Mouse (Mus musculus) intestine, postnatal 0 days (tissue): ENCODE results near the gene Igfbp1. TPM values are rescaled to one million over a fixed set of nuclear protein-coding genes. Genes with fewer than 3 reads are reported as not detected.

Source experiments
- ATAC-seq: fragments of 200-750 bp; cut with Nextera tagmentation; 2 replicates; pipeline ENCODE4 v1.8.0; 2017; ENCODE audit warnings: mild to moderate bottlenecking, moderate TSS enrichment, moderate library complexity
- H3K27ac ChIP-seq: fragments of 300-500 bp; sonication (generic); 2 replicates; pipeline ENCODE4 v1.5.1; 2014; ENCODE audit warnings: mild to moderate bottlenecking, low read depth, low read length, moderate library complexity
- H3K27me3 ChIP-seq: fragments of 300-500 bp; sonication (generic); replicated peaks from 2 replicates; pipeline ENCODE4 v1.6.1; 2014; ENCODE audit warnings: low read length, mixed read lengths; ENCODE audit not compliant: control insufficient read depth, insufficient read depth
- H3K36me3 ChIP-seq: fragments of 300-500 bp; sonication (generic); 2 replicates; pipeline ENCODE4 v1.6.1; 2014; ENCODE audit warnings: mild to moderate bottlenecking, moderate library complexity; ENCODE audit not compliant: control insufficient read depth, insufficient read depth
- H3K4me1 ChIP-seq: fragments of 300-500 bp; sonication (generic); replicated peaks from 2 replicates; pipeline ENCODE4 v1.6.1; 2014; ENCODE audit warnings: antibody characterized with exemption, low read length, mixed read lengths; ENCODE audit not compliant: control insufficient read depth, insufficient read depth
- H3K4me2 ChIP-seq: fragments of 300-500 bp; sonication (generic); replicated peaks from 2 replicates; pipeline ENCODE4 v1.6.1; 2014; ENCODE audit warnings: low read depth, mild to moderate bottlenecking, moderate library complexity
- H3K4me3 ChIP-seq: fragments of 300-500 bp; sonication (generic); 2 replicates; pipeline ENCODE4 v1.5.1; 2014; ENCODE audit warnings: low read depth, low read length
- H3K9ac ChIP-seq: fragments of 300-500 bp; sonication (generic); 2 replicates; pipeline ENCODE4 v1.6.1; 2014; ENCODE audit warnings: mild to moderate bottlenecking, low read depth, low read length
- H3K9me3 ChIP-seq: fragments of 300-500 bp; sonication (generic); 2 replicates; pipeline ENCODE4 v1.6.1; 2016; ENCODE audit warnings: mixed run types; ENCODE audit not compliant: control insufficient read depth
- CTCF ChIP-seq: sonication (generic); IDR thresholded peaks from 2 replicates; pipeline ENCODE4 v1.5.1; 2016; ENCODE audit warnings: low read depth, mild to moderate bottlenecking, control low read depth, antibody characterized with exemption, moderate library complexity
- WGBS: fragments of 180-500 bp; shearing (Covaris S2); extraction: QIAGEN DNeasy Blood & Tissue Kit; methylation state at CpG from one replicate; pipeline ENCODE4 v1.1.7; 2014; 5-methylcytosine and 5-hydroxymethylcytosine counted together
- polyA plus RNA-seq: library from polyadenylated mRNA; unstranded; fragments of >200 nt; fragmentation: Nextera tagmentation; extraction: Ambion mirVana; gene quantifications from 2 replicates; pipeline ENCODE4 v1.2.1, GENCODE M21; 2015

The Igfbp1 gene
- polyA plus RNA-seq, 1 experiment from 2014 or later, result 0.12 TPM

- H3K27ac ChIP-seq, result no peak overlapping the region
- H3K9me3 ChIP-seq, result no peaks in the 10 kb centered on the region
- no peaks in the 10 kb centered on the region for H3K27me3 ChIP-seq
- H3K9ac ChIP-seq, result no peak overlapping the region
- TF ChIP-seq CTCF, result no peak
- no peaks in the 10 kb centered on the region for H3K36me3 ChIP-seq
- no peaks in the 10 kb centered on the region for H3K4me1 ChIP-seq
- no peak overlapping the region for H3K4me2 ChIP-seq
- WGBS, result 40% methylated on average over 6 of the region's 6 CpGs
- no peak overlapping the region for H3K4me3 ChIP-seq
- peak; percentile 64 for ATAC-seq
These were observed 23.9 kb upstream of the Igfbp1 start for GRCm38 (mm10) chr11:7173664-7174063.

- Histone ChIP-seq H3K9me3 (no peaks in the 10 kb centered on the region), H3K27ac (no peak overlapping the region), H3K9ac (no peak overlapping the region), H3K4me2 (no peak overlapping the region), H3K4me3 (no peak overlapping the region), H3K36me3 (no peaks in the 10 kb centered on the region), H3K4me1 (no peaks in the 10 kb centered on the region), H3K27me3 (no peaks in the 10 kb centered on the region)
- TF ChIP-seq CTCF, result no peak
- no peak for ATAC-seq
- 29% methylated on average over 4 of the region's 4 CpGs for WGBS
These were observed 18.9 kb upstream of the Igfbp1 start for GRCm38 (mm10) chr11:7178724-7179123.

- Histone ChIP-seq H3K9me3 (no peaks in the 10 kb centered on the region), H3K36me3 (no peaks in the 10 kb centered on the region), H3K4me1 (no peaks in the 10 kb centered on the region), H3K4me3 (no peak overlapping the region), H3K27me3 (no peaks in the 10 kb centered on the region), H3K4me2 (no peak overlapping the region), H3K9ac (no peak overlapping the region), H3K27ac (no peak overlapping the region)
- 32% methylated on average over 2 of the region's 2 CpGs for WGBS
- TF ChIP-seq CTCF, result no peak
- ATAC-seq, result no peak
These were observed 18.3 kb upstream of the Igfbp1 start for GRCm38 (mm10) chr11:7179276-7179675.

- Histone ChIP-seq H3K4me1 (no peaks in the 10 kb centered on the region), H3K9me3 (no peaks in the 10 kb centered on the region), H3K27me3 (no peaks in the 10 kb centered on the region), H3K9ac (no peak overlapping the region), H3K4me2 (no peak overlapping the region), H3K36me3 (no peaks in the 10 kb centered on the region), H3K27ac (no peak overlapping the region), H3K4me3 (no peak overlapping the region)
- WGBS, result 43% methylated on average over 8 of the region's 8 CpGs
- no peak for ATAC-seq
- TF ChIP-seq CTCF, result no peak
These were observed 15.1 kb upstream of the Igfbp1 start for GRCm38 (mm10) chr11:7182409-7183042.

DNA sequence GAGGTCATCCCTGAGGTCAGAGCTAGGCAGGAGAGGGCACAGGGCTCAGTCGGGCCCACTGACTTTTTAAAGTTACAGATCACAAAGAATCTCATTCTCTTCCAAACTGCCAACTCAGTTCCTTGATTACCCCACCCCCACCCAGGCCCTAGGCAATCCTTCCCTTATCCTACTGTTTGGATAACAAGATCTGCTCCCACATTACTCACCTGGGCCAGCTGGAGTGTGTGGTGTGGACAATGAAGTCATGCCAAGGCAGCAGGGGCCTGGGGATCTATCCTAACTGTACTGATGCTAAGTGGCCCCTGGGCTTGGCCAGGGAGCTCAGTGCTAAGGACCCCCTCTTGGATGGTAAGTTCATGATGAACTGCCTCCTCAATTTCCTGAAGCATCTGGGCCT, 13.2 kb upstream of the Igfbp1 start:
- no peak for ATAC-seq
- H3K4me2 ChIP-seq, result no peak overlapping the region
- H3K9ac ChIP-seq, result no peak overlapping the region
- no peaks in the 10 kb centered on the region for H3K27me3 ChIP-seq
- no peaks in the 10 kb centered on the region for H3K36me3 ChIP-seq
- 26% methylated on average over 1 of the region's 1 CpGs for WGBS
- no peaks in the 10 kb centered on the region for H3K9me3 ChIP-seq
- H3K4me3 ChIP-seq, result no peak overlapping the region
- no peak overlapping the region for H3K27ac ChIP-seq
- no peaks in the 10 kb centered on the region for H3K4me1 ChIP-seq
- no peak for TF ChIP-seq CTCF

DNA sequence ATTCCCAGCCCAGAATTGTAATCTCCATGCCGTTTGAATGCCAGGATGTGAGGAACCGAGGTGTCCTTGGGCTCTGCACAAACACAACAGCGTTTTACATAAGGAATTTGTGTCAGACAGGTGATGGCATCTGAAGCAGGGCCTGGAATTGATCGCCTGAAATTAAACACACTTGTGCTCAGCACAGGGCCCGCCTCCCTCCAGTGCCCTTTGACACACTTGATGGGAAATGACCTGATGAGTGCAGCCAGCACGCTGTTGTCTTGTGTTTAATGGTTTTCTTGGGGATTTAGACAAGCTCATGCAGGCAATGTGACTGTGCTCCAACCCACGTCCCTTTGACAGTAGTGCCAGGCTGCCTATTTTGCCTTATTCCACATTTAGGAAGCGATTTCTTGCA, 10.1 kb upstream of the Igfbp1 start:
- Histone ChIP-seq H3K9ac (no peak overlapping the region), H3K9me3 (no peaks in the 10 kb centered on the region), H3K36me3 (no peaks in the 10 kb centered on the region), H3K4me2 (no peak overlapping the region), H3K4me1 (no peaks in the 10 kb centered on the region), H3K27ac (no peak overlapping the region), H3K4me3 (no peak overlapping the region), H3K27me3 (no peaks in the 10 kb centered on the region)
- no peak for ATAC-seq
- WGBS, result 58% methylated on average over 8 of the region's 8 CpGs
- TF ChIP-seq CTCF, result no peak

DNA sequence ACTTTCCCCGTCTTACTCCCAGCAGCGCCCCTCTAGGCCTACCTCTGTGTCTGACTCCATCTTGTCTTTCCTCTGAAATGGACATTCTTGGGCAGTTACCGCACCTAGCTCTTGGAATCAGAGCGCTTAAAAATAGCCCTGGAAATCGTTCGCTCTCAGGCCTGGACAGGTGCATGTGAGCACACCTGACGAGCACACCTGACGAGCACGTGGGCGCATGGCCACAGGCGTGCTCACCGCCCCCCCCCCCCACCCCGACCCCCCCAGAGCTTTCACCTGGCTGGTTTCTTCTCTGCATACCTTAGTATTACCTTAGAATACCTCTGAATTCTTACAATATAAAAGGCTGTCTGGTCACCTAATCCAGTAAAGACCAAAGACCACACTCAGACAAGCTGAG, 9.1 kb upstream of the Igfbp1 start, which contains the start of gene Gm11985:
Gene Gm11985 (minus strand): TSS at position 101 of the 400 bp plus-strand sequence.
- WGBS, result 85% methylated on average over 11 of the region's 13 CpGs
- H3K4me3 ChIP-seq, result no peak within 1 kb of the TSS
- no peak within 1 kb of the TSS for H3K9ac ChIP-seq
- no peaks in the 10 kb centered on the region for H3K9me3 ChIP-seq
- no peaks in the 10 kb centered on the region for H3K4me1 ChIP-seq
- H3K4me2 ChIP-seq, result no peak within 1 kb of the TSS
- H3K27me3 ChIP-seq, result no peaks in the 10 kb centered on the region
- H3K27ac ChIP-seq, result no peak within 1 kb of the TSS
- no peaks in the 10 kb centered on the region for H3K36me3 ChIP-seq
- ATAC-seq, result no peak
- TF ChIP-seq CTCF, result no peak
